Mouse (Mus musculus) neural tube, embryonic 15.5 days (tissue): ENCODE results near the gene Ube2o. TPM values are rescaled to one million over a fixed set of nuclear protein-coding genes. Genes with fewer than 3 reads are reported as not detected.

ENCODE experiments used
- ATAC-seq: fragments of 200-750 bp; cut with Nextera tagmentation; 2 replicates; pipeline ENCODE4 v1.8.0; 2017; ENCODE audit warnings: mild to moderate bottlenecking, moderate TSS enrichment, moderate library complexity; ENCODE audit not compliant: low FRiP score
- H3K27ac ChIP-seq: fragments of 300-500 bp; sonication (generic); replicated peaks from 2 replicates; pipeline ENCODE4 v1.5.1; 2015; ENCODE audit warnings: mild to moderate bottlenecking, inconsistent platforms
- H3K27me3 ChIP-seq: fragments of 300-500 bp; sonication (generic); replicated peaks from 2 replicates; pipeline ENCODE4 v1.6.1; 2015; ENCODE audit warnings: inconsistent platforms
- H3K36me3 ChIP-seq: fragments of 300-500 bp; sonication (generic); 2 replicates; pipeline ENCODE4 v1.6.1; 2015; ENCODE audit warnings: inconsistent platforms
- H3K4me1 ChIP-seq: fragments of 300-500 bp; sonication (generic); 2 replicates; pipeline ENCODE4 v1.6.1; 2015; ENCODE audit warnings: inconsistent platforms
- H3K4me2 ChIP-seq: fragments of 300-500 bp; sonication (generic); 2 replicates; pipeline ENCODE4 v1.6.1; 2015; ENCODE audit warnings: inconsistent platforms, mild to moderate bottlenecking, moderate library complexity
- H3K4me3 ChIP-seq: fragments of 300-500 bp; sonication (generic); replicated peaks from 2 replicates; pipeline ENCODE4 v1.5.1; 2015; ENCODE audit warnings: mild to moderate bottlenecking, inconsistent platforms
- H3K9ac ChIP-seq: fragments of 300-500 bp; sonication (generic); replicated peaks from 2 replicates; pipeline ENCODE4 v1.6.1; 2015; ENCODE audit warnings: mild to moderate bottlenecking, inconsistent platforms
- H3K9me3 ChIP-seq: fragments of 300-500 bp; sonication (generic); replicated peaks from 2 replicates; pipeline ENCODE4 v1.6.1; 2016; ENCODE audit warnings: inconsistent platforms
- WGBS: fragments of 180-500 bp; shearing (Covaris S2); methylation state at CpG from one replicate; pipeline ENCODE4 v1.1.7; 2015; ENCODE audit warnings: mixed read lengths; 5-methylcytosine and 5-hydroxymethylcytosine counted together
- polyA plus RNA-seq: library from polyadenylated mRNA; unstranded; fragments of >200 nt; fragmentation: Nextera tagmentation; extraction: Ambion mirVana; gene quantifications from 2 replicates; pipeline ENCODE4 v1.2.1, GENCODE M21; 2015

Ube2o gene
- 19.2 and 32.4 TPM in 2 replicates for polyA plus RNA-seq

DNA sequence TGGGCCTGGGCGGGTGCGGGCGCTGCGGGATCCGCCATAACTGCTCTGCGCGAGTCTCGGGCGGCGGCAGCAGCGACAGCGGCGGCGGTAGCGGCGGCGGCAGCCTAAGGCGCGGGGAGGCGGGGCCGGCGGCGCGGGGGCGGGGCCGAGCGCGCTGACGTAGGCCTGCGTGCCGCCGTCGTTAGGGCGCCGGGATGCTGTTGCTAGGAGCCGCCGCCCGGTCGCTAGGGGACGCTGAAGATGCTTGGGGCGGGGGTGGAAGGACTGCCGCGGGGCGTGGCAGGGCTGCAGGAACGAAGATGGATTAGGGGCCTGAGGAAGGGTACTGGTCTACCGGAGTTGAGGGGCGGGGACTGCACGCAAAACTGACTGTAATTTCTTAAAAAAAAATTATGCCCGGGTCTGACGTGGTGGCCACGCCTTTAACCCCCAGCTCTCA is at the start of gene Ube2o:
Gene Ube2o (minus strand): TSS at position 72 of the 439 bp plus-strand sequence.
- peak within 1 kb of the TSS; percentile 98 for H3K4me3 ChIP-seq
- ATAC-seq: peak; percentile 92
- peak within 1 kb of the TSS; percentile 91 for H3K27ac ChIP-seq
- no peaks in the 10 kb centered on the region for H3K9me3 ChIP-seq
- no peaks in the 10 kb centered on the region for H3K36me3 ChIP-seq
- WGBS: 2% methylated on average over 46 of the region's 51 CpGs
- H3K27me3 ChIP-seq: no peaks in the 10 kb centered on the region
- H3K4me2 ChIP-seq: peak within 1 kb of the TSS; percentile 70
- H3K9ac ChIP-seq: peak within 1 kb of the TSS; percentile 95
- H3K4me1 ChIP-seq: peaks cover 42% of the 10 kb centered on the region

DNA sequence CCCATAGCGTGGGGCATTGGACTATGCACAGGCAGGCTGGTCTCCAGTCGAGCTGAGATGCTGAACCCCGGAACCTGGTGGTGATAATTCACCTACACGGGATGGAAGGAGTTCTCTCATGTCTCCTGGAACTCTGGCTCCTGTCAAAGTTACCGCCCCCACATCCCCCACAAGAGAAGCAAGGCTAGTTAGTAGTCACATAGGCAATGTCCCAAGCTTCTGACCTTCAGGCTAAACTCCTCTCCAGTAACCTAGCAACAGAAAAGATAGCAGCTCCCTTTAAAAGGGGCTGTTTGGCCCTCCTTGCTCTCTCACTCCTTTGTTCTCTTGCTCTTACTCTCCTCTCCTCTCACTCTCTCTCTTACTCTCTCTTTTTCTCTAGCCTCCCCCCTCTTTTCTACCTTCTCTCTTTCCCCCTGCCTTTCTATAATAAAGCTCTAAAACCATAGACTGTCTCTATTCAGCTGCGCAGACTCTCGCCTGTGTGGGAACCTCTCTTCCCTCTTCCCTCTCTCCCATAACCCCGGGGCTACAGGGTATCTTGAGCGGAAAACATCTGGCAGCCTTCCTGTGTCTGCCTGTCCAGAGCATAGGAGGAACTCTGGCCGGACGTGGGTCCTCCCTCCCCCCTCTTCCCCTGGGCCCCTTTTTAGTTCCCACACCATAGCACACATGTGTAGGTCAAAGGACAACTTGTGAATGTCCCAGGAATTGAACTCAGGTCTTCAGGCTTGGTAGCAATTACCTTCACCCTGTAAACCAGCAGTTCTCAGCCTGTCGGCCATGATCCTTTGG is 49.1 kb upstream of the Ube2o start:
- peaks cover 3% of the 10 kb centered on the region for H3K27me3 ChIP-seq
- 56% methylated on average over 12 of the region's 12 CpGs for WGBS
- ATAC-seq: no peak

DNA sequence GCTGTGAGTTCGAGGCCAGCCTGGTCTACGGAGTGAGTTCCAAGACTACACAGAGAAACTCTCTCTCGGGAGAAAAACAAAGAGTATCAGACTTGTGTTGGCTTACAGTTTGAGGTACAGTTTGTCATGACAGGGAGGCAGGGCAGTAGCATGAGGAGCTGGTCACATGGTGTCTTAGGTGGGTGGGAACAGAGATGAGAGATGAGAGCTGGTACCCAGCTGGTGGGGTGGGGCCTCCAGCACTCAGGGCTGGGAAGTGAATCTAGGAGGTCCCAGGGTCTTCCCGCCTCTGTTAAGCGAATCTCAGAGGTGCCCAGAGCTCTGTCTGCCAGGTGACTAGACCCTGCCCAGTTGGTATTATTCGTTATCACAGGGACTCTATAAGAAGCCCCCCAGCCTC is 48.2 kb upstream of the Ube2o start:
- no peak for ATAC-seq
- Histone ChIP-seq H3K4me2 (no peak overlapping the region), H3K36me3 (no peaks in the 10 kb centered on the region), H3K9me3 (no peaks in the 10 kb centered on the region), H3K4me1 (peaks cover 5% of the 10 kb centered on the region; the same call in 1 of the 2 replicates), H3K27me3 (peaks cover 12% of the 10 kb centered on the region), H3K27ac (no peak overlapping the region), H3K9ac (no peak overlapping the region), H3K4me3 (no peak overlapping the region)
- WGBS: 89% methylated on average over 6 of the region's 6 CpGs

More for the DNA sequence above, 49.1 kb upstream of the Ube2o start:
- Histone ChIP-seq H3K27ac (no peak overlapping the region), H3K4me1 (0 out of 2 replicates have a peak, but pooled peaks cover 3% of the 10 kb centered on the region), H3K4me2 (no peak overlapping the region), H3K36me3 (no peaks in the 10 kb centered on the region), H3K9ac (no peak overlapping the region), H3K4me3 (no peak overlapping the region), H3K9me3 (no peaks in the 10 kb centered on the region)

DNA sequence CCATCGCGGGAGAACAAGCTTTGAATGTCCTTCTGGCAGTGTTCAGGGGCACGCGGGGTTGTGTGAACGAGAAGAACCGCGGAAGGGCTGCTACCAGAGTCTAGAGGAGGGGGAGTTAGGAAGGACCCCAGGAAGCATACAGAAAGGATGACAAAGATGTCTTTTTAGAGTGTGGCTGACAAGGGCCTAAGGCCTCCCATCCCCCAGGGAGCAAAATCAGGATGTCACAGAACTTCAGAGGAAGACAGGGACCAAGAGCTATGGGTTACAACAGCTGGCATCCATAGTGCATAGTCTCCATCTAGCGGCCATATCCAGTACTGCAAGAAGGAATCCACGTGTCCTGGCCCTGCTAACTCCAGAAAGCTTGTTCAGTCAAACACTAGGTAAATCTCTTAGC is 47.5 kb upstream of the Ube2o start:
- Histone ChIP-seq H3K4me3 (no peak overlapping the region), H3K27ac (no peak overlapping the region), H3K9ac (no peak overlapping the region), H3K27me3 (peaks cover 19% of the 10 kb centered on the region), H3K4me1 (peaks cover 13% of the 10 kb centered on the region), H3K4me2 (no peak overlapping the region), H3K9me3 (no peaks in the 10 kb centered on the region), H3K36me3 (no peaks in the 10 kb centered on the region)
- 62% methylated on average over 9 of the region's 9 CpGs for WGBS
- ATAC-seq: peak; percentile 74; the same call in 1 of the 2 replicates

- no peak for ATAC-seq
- H3K9ac ChIP-seq: no peak overlapping the region
- H3K27ac ChIP-seq: no peak overlapping the region
- no peaks in the 10 kb centered on the region for H3K9me3 ChIP-seq
- peaks cover 16% of the 10 kb centered on the region for H3K4me1 ChIP-seq
- peaks cover 30% of the 10 kb centered on the region for H3K27me3 ChIP-seq
- 38% methylated on average over 10 of the region's 10 CpGs for WGBS
- H3K4me2 ChIP-seq: no peak overlapping the region
- no peaks in the 10 kb centered on the region for H3K36me3 ChIP-seq
- no peak overlapping the region for H3K4me3 ChIP-seq
Measured at GRCm38 (mm10) chr11:116627072-116628020, 46.1 kb upstream of the Ube2o start.

DNA sequence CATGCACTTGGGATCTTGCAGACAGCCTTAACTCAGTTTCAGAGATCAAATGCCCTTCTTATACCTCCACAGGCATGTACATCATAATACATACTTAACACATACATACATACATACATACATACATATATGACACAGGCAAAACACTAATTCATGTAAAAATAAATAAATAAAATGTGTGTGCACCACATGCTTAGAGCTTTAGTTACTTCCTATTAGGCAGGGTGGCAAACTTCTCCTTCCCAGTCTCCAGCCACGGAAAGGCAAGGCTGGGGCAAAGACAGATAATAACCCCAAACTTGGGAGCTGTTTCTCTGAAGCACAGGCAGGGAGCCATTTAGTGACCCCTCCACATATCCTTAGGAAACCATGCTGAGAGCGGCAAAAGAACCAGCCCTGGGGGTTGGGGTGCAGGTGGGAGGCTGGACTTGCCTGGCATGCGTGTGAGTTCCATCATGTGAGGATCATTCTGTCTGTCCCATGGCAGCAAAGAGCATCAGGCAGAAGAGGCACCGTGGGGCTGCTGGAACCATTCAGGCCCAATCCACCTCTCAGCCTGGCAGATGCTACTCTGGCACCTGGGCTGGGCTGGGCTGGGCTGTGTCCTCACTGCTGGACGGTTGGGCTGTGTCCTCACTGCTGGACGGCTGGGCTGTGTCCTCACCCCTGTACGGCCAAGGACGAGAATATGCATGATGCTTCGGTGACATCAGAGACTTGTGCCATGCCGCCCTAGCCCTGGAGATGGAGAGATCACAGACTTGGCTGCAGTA is 45.2 kb upstream of the Ube2o start, which contains the start of gene Rhbdf2:
Gene Rhbdf2 (minus strand): TSS at position 721 of the 773 bp plus-strand sequence.
- 77% methylated on average over 10 of the region's 10 CpGs for WGBS
- no peak within 1 kb of the TSS for H3K4me2 ChIP-seq
- peaks cover 21% of the 10 kb centered on the region for H3K4me1 ChIP-seq
- no peak within 1 kb of the TSS for H3K4me3 ChIP-seq
- no peaks in the 10 kb centered on the region for H3K9me3 ChIP-seq
- no peak within 1 kb of the TSS for H3K9ac ChIP-seq
- no peak for ATAC-seq
- H3K27ac ChIP-seq: no peak within 1 kb of the TSS
- H3K36me3 ChIP-seq: no peaks in the 10 kb centered on the region
- H3K27me3 ChIP-seq: peaks cover 30% of the 10 kb centered on the region

GRCm38 (mm10) chr11:116625081-116626000 is 44.1 kb upstream of the Ube2o start:
- no peak overlapping the region for H3K9ac ChIP-seq
- H3K4me2 ChIP-seq: no peak overlapping the region
- H3K9me3 ChIP-seq: no peaks in the 10 kb centered on the region
- peaks cover 32% of the 10 kb centered on the region for H3K4me1 ChIP-seq
- no peak overlapping the region for H3K4me3 ChIP-seq
- 75% methylated on average over 17 of the region's 17 CpGs for WGBS
- no peaks in the 10 kb centered on the region for H3K36me3 ChIP-seq
- no peak overlapping the region for H3K27ac ChIP-seq
- ATAC-seq: no peak
- peaks cover 30% of the 10 kb centered on the region for H3K27me3 ChIP-seq

- Histone ChIP-seq H3K36me3 (no peaks in the 10 kb centered on the region), H3K4me1 (peaks cover 43% of the 10 kb centered on the region), H3K4me3 (peak overlapping the region; percentile 48), H3K4me2 (peak overlapping the region; percentile 75), H3K9ac (peak overlapping the region; percentile 47), H3K27me3 (peaks cover 30% of the 10 kb centered on the region), H3K27ac (no peak overlapping the region), H3K9me3 (no peaks in the 10 kb centered on the region)
- 0 out of 2 replicates have a peak, but pooled peaks have one; percentile 28 for ATAC-seq
- 12% methylated on average over 42 of the region's 42 CpGs for WGBS
Measured at GRCm38 (mm10) chr11:116624131-116624832, 43.0 kb upstream of the Ube2o start.

GRCm38 (mm10) chr11:116623281-116624124 is 42.3 kb upstream of the Ube2o start:
- Histone ChIP-seq H3K27me3 (peaks cover 30% of the 10 kb centered on the region), H3K4me1 (peaks cover 45% of the 10 kb centered on the region), H3K36me3 (no peaks in the 10 kb centered on the region), H3K4me2 (peak overlapping the region; percentile 75), H3K4me3 (peak overlapping the region; percentile 48), H3K9me3 (no peaks in the 10 kb centered on the region), H3K9ac (peak overlapping the region; percentile 47), H3K27ac (no peak overlapping the region)
- no peak for ATAC-seq
- 7% methylated on average over 39 of the region's 40 CpGs for WGBS
